Mouse (Mus musculus) bone marrow macrophage, adult 2 months (primary cell): ENCODE data around the gene Hadhb. TPM values are rescaled to one million over a fixed set of nuclear protein-coding genes. Genes with fewer than 3 reads are reported as not detected.
"Not testable (repeated sequence)": the region's sequence is repeated elsewhere in the genome, so short reads cannot be mapped to it uniquely, and the experiment has no call there.

Experiments
- H3K27ac ChIP-seq: 2 replicates; pipeline ENCODE4 v1.5.1; 2012; ENCODE audit warnings: low read depth, low read length; ENCODE audit not compliant: insufficient read depth
- H3K4me1 ChIP-seq: 2 replicates; pipeline ENCODE4 v1.6.1; 2012; ENCODE audit warnings: low read length; ENCODE audit not compliant: control insufficient read depth, insufficient read depth
- H3K4me3 ChIP-seq: 2 replicates; pipeline ENCODE4 v1.5.1; 2012; ENCODE audit warnings: mild to moderate bottlenecking, low read length, moderate library complexity; ENCODE audit not compliant: insufficient read depth
- CTCF ChIP-seq: IDR thresholded peaks from 2 replicates; pipeline ENCODE4 v1.5.1; 2012; ENCODE audit warnings: low read depth, mild to moderate bottlenecking, low read length, moderate library complexity
- POLR2A ChIP-seq: IDR thresholded peaks from 2 replicates; pipeline ENCODE4 v1.6.1; 2012; ENCODE audit warnings: mild to moderate bottlenecking, low read depth, low read length, borderline replicate concordance
- polyA plus RNA-seq: library from polyadenylated mRNA; stranded (reverse); fragments of >200 nt; gene quantifications from 2 replicates; pipeline ENCODE4 v1.2.4, GENCODE M21; 2012; ENCODE audit not compliant: missing spikeins, insufficient read depth, insufficient read length

The Hadhb gene
- polyA plus RNA-seq, 1 experiment, result 75.0 TPM

- Histone ChIP-seq H3K27ac (no peak overlapping the region), H3K4me1 (peaks cover 11% of the 10 kb centered on the region), H3K4me3 (no peak overlapping the region)
- TF ChIP-seq POLR2A (no peak), CTCF (no peak)
Observed at GRCm38 (mm10) chr5:30202221-30202620, 47.2 kb downstream of the Hadhb start.

GRCm38 (mm10) chr5:30203216-30203885 is 48.3 kb downstream of the Hadhb start:
- H3K27ac ChIP-seq, result no peak overlapping the region
- no peak for TF ChIP-seq POLR2A
- no peak for TF ChIP-seq CTCF
- no peak overlapping the region for H3K4me3 ChIP-seq
- H3K4me1 ChIP-seq, result peaks cover 5% of the 10 kb centered on the region

GRCm38 (mm10) chr5:30204441-30204840 is 49.4 kb downstream of the Hadhb start:
- Histone ChIP-seq H3K4me3 (no peak overlapping the region), H3K27ac (no peak overlapping the region), H3K4me1 (no peaks in the 10 kb centered on the region)
- no peak for TF ChIP-seq CTCF
- no peak for TF ChIP-seq POLR2A

GRCm38 (mm10) chr5:30205034-30205433 is 50.0 kb downstream of the Hadhb start:
- TF ChIP-seq CTCF, result no peak
- no peak for TF ChIP-seq POLR2A
- H3K4me3 ChIP-seq, result no peak overlapping the region
- no peak overlapping the region for H3K27ac ChIP-seq
- H3K4me1 ChIP-seq, result no peaks in the 10 kb centered on the region

- Histone ChIP-seq H3K4me3 (no peak within 1 kb of the TSS), H3K4me1 (no peaks in the 10 kb centered on the region), H3K27ac (no peak within 1 kb of the TSS)
- TF ChIP-seq POLR2A, result no peak
- TF ChIP-seq CTCF, result no peak
Observed at GRCm38 (mm10) chr5:30205493-30205892, 50.4 kb downstream of the Hadhb start, which contains the start of gene Adgrf3. Adgrf3 (minus strand) TSS chr5:30205722.

GRCm38 (mm10) chr5:30207276-30207675 is 52.2 kb downstream of the Hadhb start:
- no peak overlapping the region for H3K27ac ChIP-seq
- TF ChIP-seq CTCF (0 out of 2 replicates have a peak, but pooled peaks have one; percentile 22), POLR2A (no peak)
- H3K4me3 ChIP-seq, result no peak overlapping the region
- H3K4me1 ChIP-seq, result no peaks in the 10 kb centered on the region

GRCm38 (mm10) chr5:30210758-30211157 is 55.7 kb downstream of the Hadhb start:
- H3K4me1 ChIP-seq, H3K4me3 ChIP-seq, H3K27ac ChIP-seq: not testable (repeated sequence)

- TF ChIP-seq POLR2A (no peak), CTCF (no peak)
- H3K27ac ChIP-seq, result no peak overlapping the region
Observed at GRCm38 (mm10) chr5:30214889-30215288, 59.8 kb downstream of the Hadhb start.

GRCm38 (mm10) chr5:30215970-30216369 is 60.9 kb downstream of the Hadhb start:
- Histone ChIP-seq H3K4me3 (peak overlapping the region; percentile 36; the same call in 1 of the 2 replicates), H3K4me1 (peaks cover 11% of the 10 kb centered on the region), H3K27ac (no peak overlapping the region)
- no peak for TF ChIP-seq POLR2A
- no peak for TF ChIP-seq CTCF

More at GRCm38 (mm10) chr5:30214889-30215288, 59.8 kb downstream of the Hadhb start:
- Histone ChIP-seq H3K4me3 (no peak overlapping the region), H3K4me1 (peaks cover 11% of the 10 kb centered on the region)

- Histone ChIP-seq H3K4me1 (peaks cover 11% of the 10 kb centered on the region), H3K4me3 (no peak overlapping the region), H3K27ac (no peak overlapping the region)
- TF ChIP-seq POLR2A (no peak), CTCF (no peak)
Observed at GRCm38 (mm10) chr5:30219715-30220114, 64.7 kb downstream of the Hadhb start.

GRCm38 (mm10) chr5:30220666-30221065 is 65.6 kb downstream of the Hadhb start:
- no peak for TF ChIP-seq POLR2A
- TF ChIP-seq CTCF, result no peak
- no peak overlapping the region for H3K4me3 ChIP-seq
- H3K4me1 ChIP-seq, result peaks cover 7% of the 10 kb centered on the region
- no peak overlapping the region for H3K27ac ChIP-seq
